Mouse (Mus musculus) urinary bladder, postnatal 36 days (tissue): ENCODE data around the gene Gpr153.

ENCODE experiments used
- DNase-seq, 2 experiments: peaks; one replicate each; pipeline ENCODE4 v3.0.0; 2022; ENCODE audit warnings: low spot score in 2 of 2, mixed read lengths in 1 of 2

Gene Gpr153

DNA sequence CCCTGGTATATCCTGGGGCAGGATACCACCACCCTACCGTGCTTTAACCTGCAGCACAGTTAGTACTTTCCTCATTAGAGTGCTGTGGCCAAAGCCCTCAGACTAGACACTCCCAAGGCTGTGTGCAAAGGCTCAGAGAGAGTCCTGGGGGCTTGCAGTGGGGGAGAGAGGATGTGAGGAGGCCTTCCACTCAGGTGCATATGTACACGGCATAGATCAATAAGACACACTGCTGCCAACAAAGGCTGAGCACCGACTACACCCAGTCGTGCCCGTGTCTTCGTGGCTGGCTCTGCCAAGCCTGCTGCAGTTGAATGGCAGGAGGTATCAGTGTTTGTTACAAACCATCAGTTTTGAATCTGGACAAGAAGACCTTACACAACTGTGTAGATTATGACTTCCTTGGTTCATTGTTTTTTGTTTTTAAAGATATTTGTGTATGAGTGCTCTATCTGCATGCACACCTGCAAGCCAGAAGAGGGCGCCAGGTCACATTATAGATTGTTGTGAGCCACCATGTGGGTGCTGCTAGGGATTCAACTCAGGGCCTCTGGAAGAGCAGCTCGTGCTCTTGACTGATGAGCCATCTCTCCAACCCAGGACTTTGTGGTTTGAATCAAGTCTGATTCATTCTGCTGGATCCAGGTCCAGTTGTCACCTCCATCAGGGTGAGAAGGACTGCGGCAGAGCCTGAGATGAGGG, 9.0 kb upstream of the Gpr153 start:
- DNase-seq: no peak

DNA sequence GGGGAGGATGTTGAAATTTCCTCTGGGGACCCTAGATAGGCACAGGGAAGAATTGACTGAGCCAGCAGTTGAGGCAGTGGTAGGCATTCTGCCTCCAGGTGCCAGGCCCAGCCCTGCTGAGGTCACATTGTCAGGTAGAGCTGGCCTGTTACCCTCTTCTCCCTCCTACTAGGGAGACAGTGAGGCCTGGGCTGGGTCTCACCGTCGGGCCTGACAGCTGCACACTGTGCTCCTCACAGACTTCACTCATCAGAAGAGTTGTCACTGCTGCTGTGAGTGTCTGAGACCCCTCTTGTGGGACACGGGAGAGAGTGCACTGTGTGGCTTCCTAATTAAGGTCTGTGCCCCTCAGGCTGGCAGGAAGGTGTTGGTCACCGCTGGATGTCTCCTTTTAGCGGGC, 8.2 kb upstream of the Gpr153 start:
- DNase-seq: no peak

DNA sequence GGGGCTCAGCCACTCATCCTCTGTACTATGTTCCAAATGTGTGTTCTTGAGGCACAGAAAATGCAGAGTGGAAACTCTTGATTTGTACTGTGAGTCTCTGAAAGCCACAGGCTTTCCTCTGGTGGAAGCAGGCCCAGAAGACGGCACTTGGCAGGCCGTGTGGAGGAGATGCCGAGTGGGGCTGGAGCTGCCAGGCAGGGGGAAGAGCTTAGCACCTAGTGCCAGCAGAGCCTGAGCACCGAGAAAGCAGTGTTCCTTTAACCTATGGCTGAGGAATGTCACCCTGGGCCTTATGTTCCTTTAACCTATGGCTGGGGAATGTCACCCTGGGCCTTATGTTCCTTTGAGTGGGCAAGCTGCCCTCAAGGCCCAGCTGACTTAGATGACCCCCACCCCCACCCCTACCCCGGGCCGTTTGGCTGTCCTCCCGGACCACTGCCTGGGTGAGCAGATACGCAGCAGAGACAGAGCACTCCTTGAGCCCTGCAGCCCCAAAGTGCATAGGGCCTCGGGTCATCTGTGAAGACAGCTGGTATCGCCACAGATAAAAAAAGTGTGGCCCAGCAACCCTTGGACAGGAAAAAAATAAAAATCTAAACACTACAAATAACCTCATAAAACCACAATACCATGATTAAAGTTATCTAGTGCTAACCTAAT, 7.7 kb upstream of the Gpr153 start:
- DNase-seq: peak in 1 of 2 experiments; percentile 59

DNA sequence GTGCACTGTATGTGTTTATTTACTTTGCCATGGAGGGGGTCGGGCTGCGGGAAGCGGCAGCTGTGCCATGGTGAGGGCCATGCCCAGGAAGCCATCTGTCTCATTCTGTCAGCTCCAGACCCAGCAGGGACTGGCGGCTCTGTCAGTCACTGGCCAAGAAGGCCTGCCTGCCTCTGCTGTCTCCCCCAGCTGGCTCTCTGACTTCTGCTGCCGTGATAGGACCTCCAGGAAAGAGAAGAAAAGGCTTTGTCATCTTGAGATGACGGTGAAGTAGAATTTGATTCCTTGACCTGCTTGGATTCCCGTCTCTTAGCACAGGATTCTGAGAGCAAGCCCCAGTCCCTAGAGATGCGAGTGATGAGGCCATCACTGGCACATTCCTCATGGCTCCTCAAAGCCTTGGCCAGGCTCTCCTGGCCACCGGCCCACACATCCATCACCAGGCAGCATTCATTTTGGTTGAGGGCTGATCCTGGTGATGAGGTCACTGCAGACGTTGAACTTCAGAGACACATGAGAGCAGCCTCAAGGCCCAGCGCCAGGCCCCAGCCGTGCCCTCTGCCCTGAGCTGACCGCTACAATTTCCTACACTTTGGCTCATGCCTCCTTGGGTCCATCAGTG, 6.2 kb upstream of the Gpr153 start:
- peak in 1 of 2 experiments; percentile 71 for DNase-seq

DNA sequence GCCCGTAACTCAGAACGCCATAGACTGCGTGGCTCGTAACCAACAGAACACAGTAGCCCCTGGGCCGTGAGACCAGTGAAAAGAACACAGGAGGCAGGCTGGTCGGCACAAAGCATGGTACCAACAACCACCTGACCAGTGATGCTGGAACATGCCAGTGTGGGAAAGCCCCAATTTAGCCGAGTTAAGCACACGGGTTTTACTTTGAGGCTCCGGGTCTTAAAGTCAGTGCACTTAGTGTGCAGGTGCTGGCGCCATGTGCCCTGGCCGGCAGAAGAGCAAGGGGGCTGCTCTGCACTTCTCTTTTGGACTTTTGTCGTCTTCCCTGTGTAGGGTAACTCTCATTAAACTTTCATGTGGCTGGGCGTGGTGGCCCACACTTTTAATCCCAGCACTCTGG, 4.1 kb upstream of the Gpr153 start:
- no peak for DNase-seq

DNA sequence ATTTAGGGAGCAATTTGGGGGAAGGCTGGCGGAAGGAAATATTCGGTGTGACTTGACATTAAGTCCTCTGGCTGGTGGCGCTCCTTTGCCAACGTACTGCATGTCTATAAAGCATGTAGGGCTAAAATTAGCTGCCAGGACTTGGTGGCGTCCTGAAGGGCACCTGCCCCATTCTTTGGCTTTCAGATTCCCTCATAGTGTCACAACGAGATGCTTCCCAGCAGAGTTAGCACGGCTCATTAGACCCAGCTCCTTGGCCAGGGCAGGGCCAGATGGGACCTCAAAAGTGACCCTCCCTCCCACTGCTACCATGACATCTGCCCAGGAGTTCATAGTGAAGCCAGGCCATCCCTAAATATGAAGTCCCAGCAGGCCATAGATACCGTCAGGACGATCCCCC, 3.4 kb upstream of the Gpr153 start:
- no peak for DNase-seq

DNA sequence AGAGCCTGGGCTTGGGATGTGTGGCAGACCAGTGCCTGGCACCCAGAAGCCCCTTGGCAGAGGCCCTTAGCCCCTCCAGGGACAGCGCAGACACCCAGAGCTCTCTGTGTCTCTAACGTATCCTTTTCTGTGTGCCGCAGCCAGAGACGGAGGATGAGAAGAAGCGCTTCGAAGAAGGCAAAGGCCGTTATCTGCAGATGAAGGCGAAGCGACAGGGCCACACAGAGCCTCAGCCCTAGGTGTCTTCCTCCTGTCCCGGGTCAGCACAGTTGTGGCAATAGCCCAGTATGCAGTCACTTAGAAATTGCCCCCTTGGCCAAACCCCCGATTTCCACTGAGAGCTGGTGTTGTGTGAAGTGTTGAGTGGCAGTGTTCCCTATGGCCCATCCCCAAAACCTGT, 2.7 kb upstream of the Gpr153 start:
- no peak for DNase-seq

DNA sequence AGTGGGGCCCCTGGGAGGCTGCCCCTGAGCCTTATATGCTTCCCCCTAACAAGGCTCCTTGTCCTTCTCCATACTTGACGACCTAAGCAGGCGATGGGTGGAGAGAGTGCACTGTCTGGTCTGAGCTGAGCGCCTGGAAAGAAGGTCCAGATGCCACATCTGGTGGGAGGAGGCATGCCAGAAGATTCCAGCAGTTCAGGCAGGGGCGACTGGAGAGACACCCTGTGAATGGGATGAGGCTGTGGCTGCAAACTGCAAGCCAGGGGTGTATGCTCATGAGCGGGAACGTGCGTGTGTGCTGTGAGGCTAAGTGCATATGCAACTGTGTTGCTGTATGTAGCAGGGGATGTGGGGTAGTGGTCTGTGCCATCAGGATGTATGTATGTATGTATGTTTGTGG, 2.0 kb upstream of the Gpr153 start:
- DNase-seq: no peak

DNA sequence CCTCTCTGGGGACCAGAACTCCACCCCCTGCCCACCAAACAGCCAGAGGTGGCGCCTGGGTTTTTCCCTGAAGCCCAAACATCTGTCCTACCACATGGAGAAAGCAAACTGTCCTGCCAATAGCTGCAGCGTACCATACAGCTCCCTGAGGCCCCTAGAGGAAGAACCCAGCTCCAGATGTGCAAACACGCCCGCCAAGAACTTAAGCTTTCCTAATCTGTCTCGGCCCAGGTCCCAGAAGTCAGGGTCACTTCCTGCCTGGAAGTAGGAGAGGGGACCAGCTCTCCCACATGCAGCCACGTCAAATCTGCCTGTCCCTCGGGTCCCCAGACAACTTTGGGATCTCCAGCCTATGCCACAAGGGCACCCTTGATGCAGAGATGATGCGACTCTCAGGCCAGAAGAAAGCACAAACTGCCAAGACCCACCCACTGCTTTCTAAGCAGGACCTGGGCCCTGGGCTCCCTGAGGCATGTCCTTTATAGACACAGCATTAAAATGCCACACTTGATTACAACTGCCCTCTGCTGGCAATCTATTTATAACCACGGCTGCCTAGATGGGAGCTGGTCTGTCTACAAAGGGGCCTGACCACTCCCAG, 1.5 kb upstream of the Gpr153 start:
- peak; percentile 44 to 75 for DNase-seq

DNA sequence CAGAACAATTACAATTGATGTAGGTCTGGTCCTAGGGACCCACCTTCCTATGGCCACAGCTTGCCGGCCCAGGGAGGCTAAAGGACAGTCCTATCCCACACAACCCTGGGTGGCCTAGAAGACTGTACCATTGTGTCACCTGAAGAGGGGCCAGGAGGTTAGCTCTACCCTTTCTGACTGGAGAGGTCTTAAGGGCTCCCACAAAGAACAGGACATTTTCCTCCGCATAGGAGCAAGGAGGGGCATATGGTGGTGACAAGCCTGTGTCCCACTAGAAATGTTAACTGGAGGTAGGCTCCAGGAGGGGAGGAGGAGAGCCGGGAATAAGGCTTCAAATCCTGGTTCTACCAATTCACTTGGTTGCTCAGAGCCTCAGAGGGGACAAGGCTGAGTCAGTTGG, 841 bp upstream of the Gpr153 start:
- DNase-seq: no peak

DNA sequence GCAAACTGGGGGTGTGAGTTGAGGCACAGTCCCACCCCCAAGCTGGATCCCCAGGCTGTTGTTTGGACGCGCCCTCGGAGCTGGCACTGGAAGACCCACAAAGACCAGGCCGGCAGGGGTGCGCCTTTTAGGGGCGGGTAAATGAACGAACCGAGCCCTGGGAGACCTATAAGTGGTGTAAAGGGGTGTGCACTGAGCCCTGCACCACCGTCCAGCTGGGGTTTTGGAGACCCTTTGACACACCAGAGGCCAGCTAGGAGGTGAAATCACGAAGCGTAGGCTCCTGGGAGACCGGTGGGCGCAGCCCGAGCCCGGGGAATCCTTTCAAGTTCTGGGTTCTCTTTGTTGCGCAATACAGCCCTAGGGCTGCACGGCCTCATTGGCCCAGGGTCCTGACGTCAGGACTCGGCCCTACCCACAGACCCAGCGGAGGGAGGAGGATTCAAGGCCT, 674 bp downstream of the Gpr153 start:
- peak; percentile 35 to 36 for DNase-seq

DNA sequence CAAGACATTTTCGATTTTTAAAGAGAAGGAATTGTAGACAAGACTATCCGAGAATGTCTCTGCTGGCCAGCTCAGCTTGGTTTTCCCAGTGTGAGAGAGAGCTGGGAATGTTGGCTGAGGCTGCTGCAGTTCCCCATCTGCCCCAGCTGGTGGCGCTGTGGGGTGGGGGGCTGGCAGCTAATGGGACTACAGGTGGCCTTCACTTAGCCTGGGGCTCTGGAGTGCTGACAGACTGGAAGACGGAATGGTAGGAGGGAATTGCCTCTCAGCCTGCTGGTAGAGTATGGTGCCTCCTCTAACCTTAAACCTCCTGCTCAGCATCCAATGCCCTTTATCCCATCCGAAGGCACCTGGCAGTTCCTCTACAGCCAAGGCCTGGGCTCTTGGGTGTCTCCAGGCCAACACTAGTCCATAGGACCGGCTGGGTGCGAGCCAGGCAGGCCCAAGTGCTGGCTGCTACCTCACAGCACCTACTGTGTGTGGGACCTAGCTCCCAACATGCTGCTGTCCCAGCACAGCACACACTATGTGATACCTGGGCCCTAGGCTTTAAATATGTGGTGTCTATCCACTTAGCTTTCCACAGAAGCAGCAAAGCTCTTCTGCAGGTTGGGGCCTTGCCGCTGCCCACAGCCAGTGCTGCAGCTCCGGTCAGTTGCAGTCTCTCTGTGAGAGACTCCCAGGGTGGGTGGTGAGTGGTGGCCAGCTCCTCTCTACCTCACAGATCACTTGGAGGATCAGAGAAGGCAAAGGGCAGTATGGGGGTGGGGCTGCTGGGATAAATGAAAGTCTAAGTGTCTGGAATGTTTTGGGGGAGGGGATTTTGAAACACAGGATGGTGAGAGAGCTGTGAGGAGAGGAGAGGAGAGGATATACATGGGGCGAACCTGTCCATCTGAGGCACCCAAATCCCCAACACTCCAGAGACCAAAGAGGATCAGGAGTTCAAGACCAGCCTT, 2.6 kb downstream of the Gpr153 start:
- no peak for DNase-seq

DNA sequence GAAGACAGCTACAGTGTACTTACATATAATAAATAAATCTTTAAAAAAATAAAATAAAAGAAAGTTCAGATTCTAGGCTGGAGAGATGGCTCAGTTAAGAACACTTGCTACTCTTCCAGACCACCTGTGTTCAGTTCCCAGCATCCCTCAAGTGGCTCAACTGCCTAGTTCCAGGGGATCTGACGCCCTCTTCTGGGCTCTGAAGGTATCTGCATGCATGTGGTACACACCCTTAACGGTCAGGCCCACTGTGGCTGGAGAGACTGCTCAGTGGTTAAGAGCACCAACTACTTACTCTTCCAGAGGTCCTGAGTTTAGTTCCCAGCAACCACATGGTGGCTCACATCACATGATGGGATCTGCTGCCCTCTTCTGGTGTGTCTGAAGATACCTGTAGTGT, 3.9 kb downstream of the Gpr153 start:
- no peak for DNase-seq

DNA sequence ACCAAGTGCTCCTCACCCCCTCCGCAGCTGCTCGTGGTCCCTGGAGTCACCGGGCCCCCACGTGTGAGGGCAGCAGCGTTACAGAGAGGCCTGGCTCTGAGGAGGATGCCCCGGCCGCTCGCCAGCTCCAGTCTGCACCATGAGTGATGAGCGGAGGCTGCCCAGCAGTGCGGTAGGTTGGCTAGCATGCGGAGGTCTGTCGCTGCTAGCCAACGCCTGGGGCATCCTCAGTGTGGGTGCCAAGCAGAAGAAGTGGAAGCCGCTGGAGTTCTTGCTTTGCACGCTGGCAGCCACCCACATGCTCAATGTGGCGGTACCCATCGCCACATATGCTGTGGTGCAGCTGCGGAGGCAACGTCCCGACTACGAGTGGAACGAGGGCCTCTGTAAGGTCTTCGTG, 5.0 kb downstream of the Gpr153 start:
- no peak for DNase-seq

DNA sequence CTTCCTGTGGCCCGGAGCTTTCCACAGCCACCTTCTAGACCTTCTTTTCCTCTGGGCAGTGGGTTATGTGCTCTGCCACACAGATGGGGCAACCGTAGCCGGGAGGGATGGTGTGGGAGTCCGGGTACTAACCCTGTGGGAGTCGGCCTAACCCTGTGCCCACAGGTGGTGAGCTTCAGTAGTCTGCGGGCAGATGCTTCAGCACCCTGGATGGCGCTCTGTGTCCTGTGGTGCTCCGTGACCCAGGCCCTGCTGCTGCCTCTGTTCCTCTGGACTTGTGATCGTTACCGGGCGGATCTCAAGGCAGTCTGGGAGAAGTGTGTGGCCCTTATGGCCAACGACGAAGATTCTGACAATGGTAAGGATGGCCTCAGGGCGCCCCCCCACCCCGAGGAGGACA, 7.6 kb downstream of the Gpr153 start:
- no peak for DNase-seq

DNA sequence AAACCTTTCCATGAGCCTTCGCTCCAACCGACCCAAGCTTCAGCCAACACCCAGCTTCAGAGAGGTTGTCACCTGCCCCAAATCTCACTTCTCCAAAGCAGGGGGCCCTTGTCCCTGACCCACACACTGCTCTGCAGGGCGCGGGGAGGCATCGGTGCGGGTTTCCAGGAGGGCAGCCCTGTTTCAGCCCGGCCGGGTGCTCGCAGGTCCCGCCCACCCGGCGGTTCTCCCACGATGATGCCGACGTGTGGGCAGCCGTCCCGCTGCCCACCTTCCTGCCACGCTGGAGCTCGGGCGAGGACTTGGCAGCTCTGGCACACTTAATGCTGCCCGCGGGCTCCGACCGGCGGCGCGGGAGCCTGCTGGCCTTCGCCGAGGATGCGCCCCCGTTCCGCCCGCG, 8.7 kb downstream of the Gpr153 start:
- no peak for DNase-seq

DNA sequence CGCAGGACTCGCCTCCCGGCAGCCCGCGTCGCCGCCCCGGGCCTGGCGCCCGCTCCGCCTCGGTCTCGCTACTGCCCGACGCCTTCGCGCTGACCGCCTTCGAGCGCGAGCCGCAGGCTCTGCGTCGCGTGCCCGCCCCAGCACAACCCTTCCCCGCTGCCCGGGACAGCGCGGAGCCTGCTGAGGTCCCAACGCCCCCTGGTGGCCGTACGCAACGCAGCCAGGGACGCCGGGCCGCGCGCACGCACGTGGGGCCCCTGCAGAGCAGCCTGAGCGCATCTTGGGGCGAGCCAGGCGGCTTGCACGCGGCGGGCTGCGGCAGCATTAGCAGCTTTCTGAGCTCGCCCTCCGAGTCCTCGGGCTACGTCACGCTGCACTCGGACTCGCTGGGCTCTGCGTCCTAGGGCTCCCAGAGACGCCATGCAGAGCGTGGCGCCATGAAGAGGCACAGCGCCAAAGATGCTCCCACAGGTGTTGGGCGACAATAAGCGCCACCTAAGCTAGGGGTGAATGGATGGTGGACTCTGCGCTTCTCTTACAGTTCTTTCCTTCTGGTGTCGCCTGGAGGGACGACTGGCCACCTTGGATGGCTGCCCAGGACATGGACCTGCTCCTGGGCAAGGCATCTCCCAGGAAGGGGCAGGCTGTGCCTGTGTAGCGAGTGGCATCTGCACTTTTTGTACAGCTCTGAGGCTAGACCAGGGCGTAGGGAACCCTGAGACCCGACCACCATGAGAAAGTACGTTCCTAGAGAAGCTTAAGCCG, 9.3 kb downstream of the Gpr153 start:
- DNase-seq: peak; percentile 70 to 82

DNA sequence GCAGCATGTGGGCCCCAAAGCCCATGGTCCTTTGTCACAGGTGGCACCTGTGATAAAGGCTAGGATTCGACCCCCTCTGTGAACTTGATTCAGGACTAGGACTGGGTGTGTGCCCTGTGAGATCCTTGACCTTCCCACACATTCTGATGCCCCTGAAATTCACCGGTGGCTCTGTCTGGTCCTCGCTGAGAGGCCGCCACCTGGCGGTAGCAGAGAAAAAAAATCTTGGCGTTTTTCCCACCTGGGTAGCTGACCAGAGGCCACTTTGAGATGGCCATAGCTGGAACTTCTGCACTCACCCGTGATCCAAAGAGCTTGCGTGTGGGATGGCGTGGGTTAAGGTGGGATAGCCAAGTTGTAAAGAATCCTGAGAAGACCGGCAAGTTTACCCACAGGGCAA, 11.5 kb downstream of the Gpr153 start:
- DNase-seq: peak; percentile 39 to 57

DNA sequence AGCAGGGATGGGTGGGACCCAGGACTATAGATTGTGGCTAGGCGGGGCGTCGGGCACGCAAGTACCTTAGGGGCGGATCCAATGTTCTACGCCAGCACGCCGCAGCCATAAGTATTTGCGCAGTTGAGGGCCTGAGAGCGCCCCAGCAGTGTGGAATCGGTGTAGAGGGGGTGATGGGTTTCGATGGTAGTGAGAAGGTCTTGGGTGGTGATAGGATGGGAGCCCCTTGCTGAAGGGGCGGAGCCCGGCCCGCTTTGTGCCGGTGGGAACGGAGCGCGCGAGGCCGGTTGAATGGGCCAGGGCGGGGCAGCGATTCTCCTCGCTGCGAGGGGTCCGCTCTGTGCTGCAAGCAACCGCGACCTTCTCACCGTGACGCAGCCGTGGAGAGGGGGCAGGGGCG, 12.2 kb downstream of the Gpr153 start:
- no peak for DNase-seq

DNA sequence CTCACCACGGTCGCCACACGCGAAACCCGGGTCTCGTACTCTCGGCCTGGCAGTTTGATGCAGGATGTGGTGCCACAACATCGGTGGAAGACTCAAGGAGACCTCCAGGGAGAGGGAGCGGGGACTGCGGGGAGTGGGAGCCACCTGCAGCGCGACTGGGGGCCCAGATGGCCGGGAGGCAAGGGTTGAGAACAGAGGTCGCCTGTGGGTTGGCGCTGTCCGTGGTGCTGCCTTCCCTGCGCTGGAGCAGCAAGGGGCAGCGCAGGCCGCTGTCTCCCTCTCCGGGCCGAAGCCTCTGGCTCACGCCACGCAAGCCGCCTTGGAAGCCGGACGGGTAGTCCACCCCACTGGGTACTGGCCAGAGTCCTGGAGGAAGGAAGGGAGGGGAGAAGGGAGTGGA, 12.9 kb downstream of the Gpr153 start:
- DNase-seq: peak in 1 of 2 experiments; percentile 50
